Mouse (Mus musculus): ENCODE measurements around the gene Fgf8. TPM values are rescaled to one million over a fixed set of nuclear protein-coding genes. Genes with fewer than 3 reads are reported as not detected.

Gene Fgf8
- polyA plus RNA-seq, 1 experiment from 2014 or later = 0.23 TPM

DNA sequence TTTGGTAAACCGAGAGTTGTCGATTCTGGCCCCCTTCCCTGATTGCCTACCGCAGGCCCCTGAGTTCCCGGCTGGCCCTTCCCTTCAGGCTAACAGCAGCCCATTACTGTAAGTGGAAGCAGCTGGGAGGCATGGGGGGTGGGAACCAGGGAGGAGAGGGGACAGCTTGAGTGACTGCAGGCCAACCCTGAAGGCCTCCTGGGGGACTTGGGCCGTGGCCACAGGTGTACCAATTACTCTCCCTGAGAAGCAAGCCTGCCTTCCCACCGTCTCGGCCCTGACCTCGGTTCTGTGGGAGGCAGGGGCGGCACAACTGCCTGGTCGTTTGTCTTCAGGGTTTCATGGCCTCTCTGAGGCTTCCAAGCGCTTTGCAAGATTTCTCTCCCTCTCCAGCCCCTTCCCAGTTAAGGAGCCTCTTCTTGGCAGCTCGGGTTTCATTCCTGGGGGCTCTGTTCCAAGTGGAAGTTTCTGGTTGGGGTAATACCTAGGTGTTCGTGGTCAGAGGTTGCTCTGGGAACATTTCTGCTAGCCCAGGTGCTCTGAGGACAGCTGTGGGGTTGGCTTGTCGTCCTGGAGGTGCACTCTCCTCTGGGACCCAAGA is 16.9 kb downstream of the Fgf8 start:
- no peak overlapping the region for H3K9ac ChIP-seq (ENCODE audit: low read length)
- no peaks in the 10 kb centered on the region for H3K36me3 ChIP-seq (ENCODE audit: control insufficient read depth, insufficient read depth, low read length)
- H3K9me3 ChIP-seq (ENCODE audit: control insufficient read depth, low read length) = no peaks in the 10 kb centered on the region
- H3K4me2 ChIP-seq (ENCODE audit: low read depth) = no peak overlapping the region
- H3K4me3 ChIP-seq (ENCODE audit: low read depth, low read length) = no peak overlapping the region
- no peaks in the 10 kb centered on the region for H3K4me1 ChIP-seq (ENCODE audit: control insufficient read depth, insufficient read depth, low read length)
- DNase-seq (ENCODE audit: low spot score) (peak; percentile 46), ATAC-seq (ENCODE audit: insufficient read depth, low FRiP score, low TSS enrichment) (no peak)
- peaks cover 19% of the 10 kb centered on the region for H3K27me3 ChIP-seq (ENCODE audit: control insufficient read depth, insufficient read depth, low read length)
- WGBS = 19% methylated on average over 14 of the region's 14 CpGs
- H3K27ac ChIP-seq (ENCODE audit: low read depth, low read length) = no peak overlapping the region

DNA sequence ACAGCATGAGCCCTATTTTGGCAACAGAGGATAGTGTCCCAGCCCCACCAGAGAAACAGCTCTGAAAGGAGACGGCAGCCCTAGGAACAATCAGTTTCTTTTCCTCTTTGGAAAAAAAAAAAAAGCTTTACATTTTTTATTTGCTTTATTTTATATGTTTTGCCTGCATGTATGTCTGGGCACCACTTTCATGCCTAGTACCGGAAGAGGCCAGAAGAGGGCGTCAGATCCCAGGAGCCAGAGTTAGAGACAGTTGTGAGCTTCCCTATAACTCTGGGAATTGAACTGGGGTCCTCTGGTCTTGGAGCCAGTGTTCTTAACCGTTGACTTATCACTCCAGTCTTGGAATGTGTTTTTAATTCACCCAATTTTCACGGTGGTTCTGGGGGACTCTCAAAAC is 20.5 kb downstream of the Fgf8 start:
- Histone ChIP-seq H3K4me1 (ENCODE audit: control insufficient read depth, insufficient read depth, low read length) (no peaks in the 10 kb centered on the region), H3K4me2 (ENCODE audit: low read depth) (no peak overlapping the region), H3K4me3 (ENCODE audit: low read depth, low read length) (no peak overlapping the region), H3K36me3 (ENCODE audit: control insufficient read depth, insufficient read depth, low read length) (no peaks in the 10 kb centered on the region), H3K9me3 (ENCODE audit: control insufficient read depth, low read length) (no peaks in the 10 kb centered on the region), H3K27me3 (ENCODE audit: control insufficient read depth, insufficient read depth, low read length) (peaks cover 5% of the 10 kb centered on the region), H3K27ac (ENCODE audit: low read depth, low read length) (no peak overlapping the region), H3K9ac (ENCODE audit: low read length) (no peak overlapping the region)
- DNase-seq (ENCODE audit: low spot score) (no peak), ATAC-seq (ENCODE audit: insufficient read depth, low FRiP score, low TSS enrichment) (no peak)
- WGBS = 75% methylated on average over 5 of the region's 5 CpGs

DNA sequence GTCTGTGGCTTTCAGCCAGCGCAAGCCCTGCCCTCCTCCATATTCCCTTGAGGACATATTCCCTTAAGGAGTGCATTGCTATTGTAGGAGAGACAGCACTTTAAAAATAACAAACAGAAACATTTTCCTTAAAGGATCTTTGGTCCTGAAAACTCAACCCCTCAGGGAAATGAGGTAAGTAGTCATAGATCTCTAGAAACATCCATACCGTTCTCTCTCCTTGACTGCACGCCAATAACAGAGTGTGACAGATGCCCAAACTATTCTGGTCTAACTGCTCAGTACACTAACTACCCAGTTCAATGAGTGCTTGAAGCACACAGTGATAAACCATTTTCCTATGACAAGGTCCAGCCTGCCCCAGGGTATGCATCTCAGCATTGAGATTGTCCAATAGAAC is 24.4 kb downstream of the Fgf8 start:
- Histone ChIP-seq H3K9me3 (ENCODE audit: control insufficient read depth, low read length) (no peaks in the 10 kb centered on the region), H3K27ac (ENCODE audit: low read depth, low read length) (no peak overlapping the region), H3K4me2 (ENCODE audit: low read depth) (no peak overlapping the region), H3K27me3 (ENCODE audit: control insufficient read depth, insufficient read depth, low read length) (peaks cover 5% of the 10 kb centered on the region; the same call in 1 of the 2 replicates), H3K36me3 (ENCODE audit: control insufficient read depth, insufficient read depth, low read length) (no peaks in the 10 kb centered on the region), H3K4me1 (ENCODE audit: control insufficient read depth, insufficient read depth, low read length) (no peaks in the 10 kb centered on the region), H3K4me3 (ENCODE audit: low read depth, low read length) (no peak overlapping the region), H3K9ac (ENCODE audit: low read length) (no peak overlapping the region)
- DNase-seq (ENCODE audit: low spot score) (peak; percentile 3), ATAC-seq (ENCODE audit: insufficient read depth, low FRiP score, low TSS enrichment) (no peak)
- 77% methylated on average over 3 of the region's 3 CpGs for WGBS

DNA sequence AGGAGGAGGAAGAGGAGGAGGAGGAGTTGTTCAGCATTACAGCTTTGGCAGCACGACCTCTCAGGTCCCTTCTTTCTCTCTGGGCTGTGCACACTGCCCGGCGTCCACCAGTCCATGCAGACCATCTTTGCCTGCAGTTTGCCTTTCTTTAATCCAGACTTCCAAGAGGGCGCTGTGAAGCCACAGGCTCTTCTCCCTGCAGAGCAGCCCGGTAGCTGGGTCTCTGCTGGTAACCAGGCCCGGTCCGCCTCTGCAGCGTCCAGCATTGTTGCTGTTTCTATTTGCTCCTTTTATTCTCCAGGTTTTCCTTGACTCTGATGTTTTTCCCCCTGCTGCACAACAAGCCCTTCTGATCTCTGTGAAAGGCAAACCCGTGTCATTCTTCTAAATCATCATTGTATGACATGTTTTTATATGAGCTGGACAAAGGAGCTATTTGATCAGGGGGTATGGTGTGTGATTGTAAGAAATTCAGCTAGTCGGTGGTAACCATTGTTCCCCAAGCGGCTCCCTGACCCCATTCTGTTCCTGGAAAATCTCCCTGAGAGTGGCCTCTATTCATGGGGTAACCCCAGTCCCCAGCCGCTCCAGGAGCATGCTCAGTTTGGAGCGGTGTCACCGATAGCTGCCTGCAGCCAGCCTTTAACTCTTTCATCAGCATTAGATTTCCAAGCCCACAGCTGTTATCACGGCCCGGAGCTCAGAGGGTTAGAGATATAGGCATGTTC is 25.1 kb downstream of the Fgf8 start:
- Histone ChIP-seq H3K9me3 (ENCODE audit: control insufficient read depth, low read length) (no peaks in the 10 kb centered on the region), H3K36me3 (ENCODE audit: control insufficient read depth, insufficient read depth, low read length) (no peaks in the 10 kb centered on the region), H3K4me2 (ENCODE audit: low read depth) (peak overlapping the region; percentile 32), H3K27ac (ENCODE audit: low read depth, low read length) (peak overlapping the region; percentile 49; the same call in 1 of the 2 replicates), H3K9ac (ENCODE audit: low read length) (peak overlapping the region; percentile 35; the same call in 1 of the 2 replicates), H3K4me1 (ENCODE audit: control insufficient read depth, insufficient read depth, low read length) (no peaks in the 10 kb centered on the region), H3K27me3 (ENCODE audit: control insufficient read depth, insufficient read depth, low read length) (peaks cover 5% of the 10 kb centered on the region; the same call in 1 of the 2 replicates), H3K4me3 (ENCODE audit: low read depth, low read length) (no peak overlapping the region)
- peak; percentile 72 for DNase-seq (ENCODE audit: low spot score)
- no peak for ATAC-seq (ENCODE audit: insufficient read depth, low FRiP score, low TSS enrichment)
- 7% methylated on average over 16 of the region's 16 CpGs for WGBS

DNA sequence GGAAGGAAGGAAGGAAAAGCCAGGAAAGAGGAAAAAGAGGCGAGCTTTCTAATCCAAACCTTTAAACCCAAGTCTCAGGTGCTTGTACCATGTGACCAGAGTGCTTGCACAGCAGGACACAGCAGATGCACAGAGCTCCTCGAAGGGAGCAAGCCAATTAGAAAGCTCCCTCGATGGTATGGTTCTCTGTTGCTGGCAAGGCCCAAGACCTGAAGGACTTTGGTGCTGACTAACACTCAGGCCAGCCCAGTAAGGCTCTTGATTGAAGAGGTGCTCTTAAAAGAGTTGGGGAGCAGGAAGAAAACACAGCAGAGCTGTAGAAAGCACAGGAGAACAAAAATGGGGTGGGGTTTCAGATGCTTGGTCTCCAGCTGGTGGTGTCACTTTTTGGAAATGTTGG is 34.0 kb downstream of the Fgf8 start:
- Histone ChIP-seq H3K36me3 (ENCODE audit: control insufficient read depth, insufficient read depth, low read length) (no peaks in the 10 kb centered on the region), H3K9me3 (ENCODE audit: control insufficient read depth, low read length) (no peaks in the 10 kb centered on the region), H3K9ac (ENCODE audit: low read length) (no peak overlapping the region), H3K4me1 (ENCODE audit: control insufficient read depth, insufficient read depth, low read length) (no peaks in the 10 kb centered on the region), H3K27ac (ENCODE audit: low read depth, low read length) (no peak overlapping the region), H3K4me3 (ENCODE audit: low read depth, low read length) (no peak overlapping the region), H3K4me2 (ENCODE audit: low read depth) (no peak overlapping the region), H3K27me3 (ENCODE audit: control insufficient read depth, insufficient read depth, low read length) (no peaks in the 10 kb centered on the region)
- WGBS = 80% methylated on average over 3 of the region's 3 CpGs
- ATAC-seq (ENCODE audit: insufficient read depth, low FRiP score, low TSS enrichment) (no peak), DNase-seq (ENCODE audit: low spot score) (peak; percentile 1)

DNA sequence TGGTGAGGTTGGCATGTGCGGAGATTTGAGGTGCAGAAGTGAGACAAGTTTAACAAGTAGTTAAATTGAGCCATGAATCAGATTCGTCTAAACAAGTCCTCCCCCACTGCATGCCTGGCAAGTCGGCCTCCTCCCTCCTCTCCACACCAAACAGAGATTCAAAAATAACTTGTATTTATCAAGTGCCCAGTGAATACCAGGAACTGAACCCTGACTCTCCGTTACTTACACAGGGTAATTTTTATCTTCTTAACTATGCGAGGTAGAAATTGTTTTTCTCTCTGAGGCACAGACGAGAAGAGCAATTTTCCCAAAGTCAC is 46.5 kb downstream of the Fgf8 start:
- 62% methylated on average over 6 of the region's 6 CpGs for WGBS
- Histone ChIP-seq H3K4me2 (ENCODE audit: low read depth) (no peak overlapping the region), H3K9ac (ENCODE audit: low read length) (no peak overlapping the region), H3K9me3 (ENCODE audit: control insufficient read depth, low read length) (no peaks in the 10 kb centered on the region), H3K4me3 (ENCODE audit: low read depth, low read length) (no peak overlapping the region), H3K36me3 (ENCODE audit: control insufficient read depth, insufficient read depth, low read length) (no peaks in the 10 kb centered on the region), H3K27ac (ENCODE audit: low read depth, low read length) (no peak overlapping the region), H3K4me1 (ENCODE audit: control insufficient read depth, insufficient read depth, low read length) (no peaks in the 10 kb centered on the region), H3K27me3 (ENCODE audit: control insufficient read depth, insufficient read depth, low read length) (no peaks in the 10 kb centered on the region)
- ATAC-seq (ENCODE audit: insufficient read depth, low FRiP score, low TSS enrichment) (no peak), DNase-seq (ENCODE audit: low spot score) (no peak)

DNA sequence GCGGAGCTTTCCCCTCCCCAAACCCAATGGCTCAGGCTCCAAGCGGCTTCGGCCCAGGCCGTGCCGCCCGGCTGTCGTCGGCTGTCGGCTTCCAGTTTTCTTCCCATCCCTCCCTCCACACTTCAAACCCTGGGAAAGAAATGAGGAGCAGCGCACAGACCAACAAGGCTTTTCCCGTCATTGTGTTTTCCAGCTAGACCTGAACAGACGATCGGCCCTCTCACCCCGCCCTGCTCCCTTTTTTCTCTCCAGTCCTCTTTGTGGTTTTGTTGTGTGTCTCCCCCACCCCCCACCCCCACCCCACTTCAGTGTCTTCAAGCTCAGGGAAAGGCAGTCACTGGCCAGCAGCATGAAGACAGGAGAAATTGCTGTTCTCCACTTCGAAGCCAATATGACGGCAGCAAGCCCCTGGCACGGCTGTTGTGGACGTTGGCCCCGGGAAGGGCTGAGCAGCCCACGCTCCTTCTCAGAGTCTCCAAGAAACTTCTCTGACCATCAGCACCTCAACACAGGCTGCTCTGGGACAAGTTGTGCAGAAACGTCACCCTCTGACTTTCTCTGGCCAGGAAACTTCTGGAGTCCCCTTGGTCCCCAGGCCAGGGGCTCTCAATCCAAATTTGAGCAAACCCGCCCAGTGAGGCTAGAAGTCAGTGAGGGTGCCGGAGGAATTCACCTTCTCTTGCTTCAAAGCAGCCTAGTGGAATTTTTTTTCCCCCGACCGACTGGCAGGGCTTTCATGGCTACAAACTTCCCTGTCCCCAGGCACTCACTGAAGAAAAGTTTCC is 47.0 kb downstream of the Fgf8 start:
- H3K9me3 ChIP-seq (ENCODE audit: control insufficient read depth, low read length) = no peaks in the 10 kb centered on the region
- H3K36me3 ChIP-seq (ENCODE audit: control insufficient read depth, insufficient read depth, low read length) = no peaks in the 10 kb centered on the region
- no peak overlapping the region for H3K27ac ChIP-seq (ENCODE audit: low read depth, low read length)
- H3K4me1 ChIP-seq (ENCODE audit: control insufficient read depth, insufficient read depth, low read length) = no peaks in the 10 kb centered on the region
- no peaks in the 10 kb centered on the region for H3K27me3 ChIP-seq (ENCODE audit: control insufficient read depth, insufficient read depth, low read length)
- 42% methylated on average over 25 of the region's 25 CpGs for WGBS
- DNase-seq (ENCODE audit: low spot score) (no peak), ATAC-seq (ENCODE audit: insufficient read depth, low FRiP score, low TSS enrichment) (no peak)
- H3K4me3 ChIP-seq (ENCODE audit: low read depth, low read length) = no peak overlapping the region
- no peak overlapping the region for H3K9ac ChIP-seq (ENCODE audit: low read length)
- H3K4me2 ChIP-seq (ENCODE audit: low read depth) = no peak overlapping the region

DNA sequence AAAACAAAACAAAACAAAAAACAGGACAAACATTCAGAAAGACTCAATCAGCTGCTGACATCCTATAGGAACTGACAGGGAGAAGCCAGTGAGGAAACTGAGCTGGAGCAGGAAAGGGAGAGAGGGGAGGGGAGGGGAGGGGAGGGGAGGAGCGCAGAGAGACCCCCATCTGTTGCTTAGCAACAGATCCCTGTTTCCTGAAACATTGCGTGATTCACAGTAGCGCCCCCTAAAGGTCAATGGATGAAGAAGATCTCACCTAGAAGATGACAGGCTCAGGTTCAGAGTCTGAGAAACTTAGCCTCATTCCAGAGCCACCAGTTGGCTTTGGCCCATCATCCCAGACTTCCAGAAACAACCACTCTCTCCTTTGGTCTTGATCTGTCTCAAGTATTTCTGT is 48.7 kb downstream of the Fgf8 start:
- no peaks in the 10 kb centered on the region for H3K9me3 ChIP-seq (ENCODE audit: control insufficient read depth, low read length)
- no peaks in the 10 kb centered on the region for H3K36me3 ChIP-seq (ENCODE audit: control insufficient read depth, insufficient read depth, low read length)
- no peak for DNase-seq (ENCODE audit: low spot score)
- H3K4me3 ChIP-seq (ENCODE audit: low read depth, low read length) = no peak overlapping the region
- 38% methylated on average over 3 of the region's 3 CpGs for WGBS
- no peak overlapping the region for H3K27ac ChIP-seq (ENCODE audit: low read depth, low read length)
- no peaks in the 10 kb centered on the region for H3K27me3 ChIP-seq (ENCODE audit: control insufficient read depth, insufficient read depth, low read length)
- H3K9ac ChIP-seq (ENCODE audit: low read length) = no peak overlapping the region
- H3K4me1 ChIP-seq (ENCODE audit: control insufficient read depth, insufficient read depth, low read length) = no peaks in the 10 kb centered on the region
- ATAC-seq (ENCODE audit: insufficient read depth, low FRiP score, low TSS enrichment) = no peak
- no peak overlapping the region for H3K4me2 ChIP-seq (ENCODE audit: low read depth)

Data from neural tube, embryonic 11.5 days (tissue).